Mouse (Mus musculus): ENCODE measurements at regions not wholly inside any gene's neighbourhood (a gene's known extent, or its start where the extent isn't known, plus 50 kb on each side); places are given as distances from the start of the nearest gene placed in this dataset.
A peak's percentile ranks its signal among the peaks of the same experiment; 100 is the strongest.

GRCm38 (mm10) chr17:13472460-13473062, 118.2 kb downstream of the Tcp10c start:
- TF ChIP-seq CTCF (IDR thresholded peaks at IDR 0.05; ENCODE audit: low read depth) = peak; percentile 84
- TF ChIP-seq EP300 (IDR thresholded peaks at IDR 0.05; ENCODE audit: low read depth) = no peak

All from liver, postnatal 0 days (tissue).